Mouse (Mus musculus) cerebellum, postnatal 25 days (tissue): ENCODE data around the gene Slc17a5.

Source experiments
- DNase-seq, 2 experiments: peaks; one replicate each; pipeline ENCODE4 v3.0.0; 2021; ENCODE audit warnings: mixed read lengths in 2 of 2

Slc17a5 gene

GRCm38 (mm10) chr9:78587914-78588313 is at the start of gene Slc17a5:
TSS of gene Slc17a5 (minus strand) at chr9:78588041.
- DNase-seq: peak; percentile 92 to 94

GRCm38 (mm10) chr9:78633976-78634375 is 46.1 kb upstream of the Slc17a5 start:
- no peak for DNase-seq

- no peak for DNase-seq
Observed at GRCm38 (mm10) chr9:78631755-78632434, 44.1 kb upstream of the Slc17a5 start.

- no peak for DNase-seq
Observed at GRCm38 (mm10) chr9:78629991-78630390, 42.1 kb upstream of the Slc17a5 start.

GRCm38 (mm10) chr9:78623301-78623747 is 35.5 kb upstream of the Slc17a5 start:
- no peak for DNase-seq

GRCm38 (mm10) chr9:78619285-78619684 is 31.4 kb upstream of the Slc17a5 start:
- no peak for DNase-seq

GRCm38 (mm10) chr9:78615401-78616021 is 27.7 kb upstream of the Slc17a5 start, which contains the start of gene Cd109:
TSS of gene Cd109 (plus strand) at chr9:78615546.
- peak; percentile 36 to 43 for DNase-seq

GRCm38 (mm10) chr9:78614201-78614600 is 26.4 kb upstream of the Slc17a5 start:
- DNase-seq: peak; percentile 11 to 14

- DNase-seq: peak in 1 of 2 experiments; percentile 27
Observed at GRCm38 (mm10) chr9:78601046-78601730, 13.3 kb upstream of the Slc17a5 start.

GRCm38 (mm10) chr9:78599927-78600326 is 12.1 kb upstream of the Slc17a5 start:
- no peak for DNase-seq

- DNase-seq: peak; percentile 51 to 70
Observed at GRCm38 (mm10) chr9:78596834-78597233, 9.0 kb upstream of the Slc17a5 start.

GRCm38 (mm10) chr9:78595769-78596555 is 8.1 kb upstream of the Slc17a5 start:
- DNase-seq: no peak

GRCm38 (mm10) chr9:78595257-78595656 is 7.4 kb upstream of the Slc17a5 start:
- no peak for DNase-seq

GRCm38 (mm10) chr9:78590471-78590870 is 2.6 kb upstream of the Slc17a5 start:
- no peak for DNase-seq

- no peak for DNase-seq
Observed at GRCm38 (mm10) chr9:78588411-78589033, 681 bp upstream of the Slc17a5 start.

- DNase-seq: no peak
Observed at GRCm38 (mm10) chr9:78587218-78587883, 490 bp downstream of the Slc17a5 start.

- DNase-seq: no peak
Observed at GRCm38 (mm10) chr9:78579644-78580396, 8.0 kb downstream of the Slc17a5 start.

- DNase-seq: no peak
Observed at GRCm38 (mm10) chr9:78578824-78579223, 9.0 kb downstream of the Slc17a5 start.

- DNase-seq: no peak
Observed at GRCm38 (mm10) chr9:78576466-78576865, 11.4 kb downstream of the Slc17a5 start.

- no peak for DNase-seq
Observed at GRCm38 (mm10) chr9:78569934-78570333, 17.9 kb downstream of the Slc17a5 start.

GRCm38 (mm10) chr9:78559479-78559878 is 28.4 kb downstream of the Slc17a5 start:
- no peak for DNase-seq
